Mouse (Mus musculus) ES-E14 (cell line): ENCODE measurements at regions not wholly inside any gene's neighbourhood (a gene's known extent, or its start where the extent isn't known, plus 50 kb on each side); places are given as distances from the start of the nearest gene placed in this dataset.

Experiments used
- CHD2 ChIP-seq: IDR thresholded peaks from 2 replicates; pipeline ENCODE4 v1.6.1; 2014; ENCODE audit warnings: mild to moderate bottlenecking, low read depth, low read length, inconsistent platforms
- HCFC1 ChIP-seq: IDR thresholded peaks from 2 replicates; pipeline ENCODE4 v1.6.1; 2012; ENCODE audit warnings: low read length, inconsistent platforms, borderline replicate concordance; ENCODE audit not compliant: insufficient read depth
- ZC3H11A ChIP-seq: IDR thresholded peaks from 2 replicates; pipeline ENCODE4 v1.6.1; 2012; ENCODE audit warnings: low read depth, mild to moderate bottlenecking, inconsistent platforms, low read length, borderline replicate concordance

DNA sequence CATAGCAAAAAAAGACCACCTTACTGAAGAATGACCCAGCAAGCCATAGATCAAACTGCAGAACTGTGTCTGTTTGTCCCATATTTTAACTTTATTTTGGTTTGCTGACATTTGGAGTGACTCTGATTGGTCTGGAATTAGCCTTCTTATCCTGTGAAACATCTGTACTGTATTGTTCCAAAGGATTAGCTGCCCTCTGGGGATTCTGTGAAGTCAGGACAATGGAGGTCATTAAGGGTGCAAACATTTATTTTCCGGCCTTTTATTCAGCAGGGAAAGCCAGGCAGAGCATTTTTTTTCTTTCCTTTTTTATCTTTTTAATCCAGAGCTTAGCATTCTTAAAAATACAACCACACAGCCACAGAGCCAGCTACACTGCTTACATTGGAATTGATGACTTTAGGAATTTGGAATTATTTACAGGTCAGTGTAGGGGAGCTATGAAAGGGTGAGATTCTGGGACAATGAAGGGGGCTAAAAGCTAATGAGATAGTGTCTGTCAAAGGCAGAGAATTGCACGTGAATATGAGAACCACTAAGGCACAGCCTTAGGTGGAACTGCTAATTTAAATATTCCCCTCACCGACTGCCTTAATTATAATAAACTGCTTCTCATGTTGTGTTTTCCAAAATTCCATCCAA is 1267.6 kb upstream of the Flrt2 start:
- no peak for TF ChIP-seq CHD2
- TF ChIP-seq HCFC1 = no peak
- TF ChIP-seq ZC3H11A = no peak
